Mouse (Mus musculus): Measurements from ENCODE around the gene Farp2. TPM values are rescaled to one million over a fixed set of nuclear protein-coding genes. Genes with fewer than 3 reads are reported as not detected.

The Farp2 gene
- polyA plus RNA-seq, 1 experiment = 2.9 TPM

DNA sequence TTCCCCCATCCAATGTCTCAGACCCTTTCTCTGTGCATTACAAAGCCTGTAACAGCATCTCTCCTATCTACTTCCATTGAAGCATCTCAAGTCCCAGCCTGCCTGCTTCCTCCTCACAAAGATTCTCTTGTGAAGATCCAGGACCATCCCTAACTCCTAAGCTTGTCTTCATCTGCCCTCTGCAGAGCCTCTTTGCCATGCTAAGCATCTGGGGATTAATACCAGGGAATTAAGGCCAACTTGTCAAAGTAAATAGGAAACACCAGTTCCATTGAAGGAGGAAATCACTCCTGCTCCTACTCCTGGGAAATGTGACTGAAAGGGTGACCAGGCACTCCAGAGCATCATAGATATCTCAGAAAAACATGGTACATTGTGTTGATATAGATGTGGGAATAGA lies 158.1 kb downstream of the Farp2 start:
- Histone ChIP-seq H3K27me3 (ENCODE audit: control insufficient read depth, insufficient read depth, low read length) (no peaks in the 10 kb centered on the region), H3K4me1 (ENCODE audit: control insufficient read depth, insufficient read depth, low read length) (peaks cover 19% of the 10 kb centered on the region), H3K4me3 (ENCODE audit: control insufficient read depth, low read depth, low read length) (no peak overlapping the region), H3K36me3 (ENCODE audit: control insufficient read depth, insufficient read depth, low read length) (no peaks in the 10 kb centered on the region), H3K27ac (ENCODE audit: control insufficient read depth, insufficient read depth, low read depth, low read length) (no peak overlapping the region)
- no peak for TF ChIP-seq CTCF (IDR thresholded peaks at IDR 0.05; ENCODE audit: control insufficient read depth, insufficient read depth, insufficient replicate concordance, low read depth, low read length)
- no peak for TF ChIP-seq POLR2A (IDR thresholded peaks at IDR 0.05; ENCODE audit: control insufficient read depth, low read depth, low read length)

Other genes starting within 250 kb of the Farp2 start
- gene Mterf4, start 206.2 kb upstream of the Farp2 start, polyA plus RNA-seq (2012; rRNA removed) = 14.4 and 14.8 TPM in 2 replicates
- gene Ppp1r7, start 169.2 kb upstream of the Farp2 start, polyA plus RNA-seq (2012; rRNA removed) = 8.7 and 10.6 TPM in 2 replicates
- gene Pask, start 168.6 kb upstream of the Farp2 start, polyA plus RNA-seq (2012; rRNA removed) = 36.3 and 38.0 TPM in 2 replicates
- gene Ano7, start 138.1 kb upstream of the Farp2 start, polyA plus RNA-seq (2012; rRNA removed) = 0.49 and 0.85 TPM in 2 replicates
- 122 and 129 TPM in 2 replicates for gene Hdlbp, start 33.3 kb upstream of the Farp2 start, polyA plus RNA-seq (2012; rRNA removed)
- 182 and 191 TPM in 2 replicates for gene Stk25, start 146.6 kb downstream of the Farp2 start, polyA plus RNA-seq (2012; rRNA removed)
- 5.6 and 9.7 TPM in 2 replicates for gene Bok, start 173.6 kb downstream of the Farp2 start, polyA plus RNA-seq (2012; rRNA removed)
- gene Atg4b, start 239.4 kb downstream of the Farp2 start, polyA plus RNA-seq (2012; rRNA removed) = 36.5 and 38.3 TPM in 2 replicates
- gene Thap4, start 242.8 kb downstream of the Farp2 start, polyA plus RNA-seq (2012; rRNA removed) = 261 and 291 TPM in 2 replicates

All from testis, adult 2 months (tissue).